Mouse (Mus musculus) MEL (cell line): Measurements from ENCODE around the gene Cds2. TPM values are rescaled to one million over a fixed set of nuclear protein-coding genes. Genes with fewer than 3 reads are reported as not detected.

ENCODE experiments used
- DNase-seq: peaks from one replicate; pipeline ENCODE4 v3.0.0; 2011; ENCODE audit warnings: low read depth, low spot score
- H3K27ac ChIP-seq: 2 replicates; pipeline ENCODE4 v1.5.1; 2012; ENCODE audit warnings: low read depth, mild to moderate bottlenecking, control low read depth, low read length, moderate library complexity; ENCODE audit not compliant: control insufficient read depth
- H3K27me3 ChIP-seq, 2 experiments: fragments of 150-350 bp in 1 of 2; sonication (generic) in 1 of 2; 2 replicates each; pipeline ENCODE4 v1.6.1; 2012; ENCODE audit warnings: low read length in 2 of 2, mild to moderate bottlenecking in 2 of 2, improper control_type of control experiment in 1 of 2, moderate library complexity in 1 of 2; ENCODE audit not compliant: insufficient read depth in 2 of 2, control insufficient read depth in 1 of 2
- H3K36me3 ChIP-seq, 2 experiments: 2 replicates each; pipeline ENCODE4 v1.6.1; 2012 to 2014; ENCODE audit warnings: low read length in 2 of 2, improper control_type of control experiment in 1 of 2, inconsistent platforms in 1 of 2, mild to moderate bottlenecking in 1 of 2; ENCODE audit not compliant: insufficient read depth in 2 of 2, control insufficient read depth in 1 of 2
- H3K4me1 ChIP-seq, 2 experiments: fragments of 150-350 bp in 1 of 2; sonication (generic) in 1 of 2; 2 replicates each; pipeline ENCODE4 v1.6.1; 2012; ENCODE audit warnings: low read length in 2 of 2, improper control_type of control experiment in 1 of 2, mild to moderate bottlenecking in 1 of 2; ENCODE audit not compliant: insufficient read depth in 2 of 2, control insufficient read depth in 1 of 2
- H3K4me3 ChIP-seq, 2 experiments: fragments of 150-350 bp in 1 of 2; sonication (generic) in 1 of 2; 2 replicates each; pipeline ENCODE4 v1.5.1; 2012; ENCODE audit warnings: low read depth in 2 of 2, low read length in 2 of 2, mild to moderate bottlenecking in 2 of 2, moderate library complexity in 2 of 2, control low read depth in 1 of 2, improper control_type of control experiment in 1 of 2; ENCODE audit not compliant: control insufficient read depth in 1 of 2, insufficient read depth in 1 of 2
- H3K79me2 ChIP-seq: 2 replicates; pipeline ENCODE4 v1.6.1; 2012; ENCODE audit warnings: mild to moderate bottlenecking, low read length, moderate library complexity; ENCODE audit not compliant: control insufficient read depth, poor library complexity, insufficient read depth
- H3K9ac ChIP-seq: 2 replicates; pipeline ENCODE4 v1.6.1; 2012; ENCODE audit warnings: low read depth, mild to moderate bottlenecking, control low read depth, low read length, moderate library complexity; ENCODE audit not compliant: control insufficient read depth, poor library complexity, severe bottlenecking
- H3K9me3 ChIP-seq: fragments of 150-350 bp; sonication (generic); replicated peaks from 2 replicates; pipeline ENCODE4 v1.6.1; 2012; ENCODE audit warnings: mild to moderate bottlenecking, low read length, improper control_type of control experiment, moderate library complexity; ENCODE audit not compliant: insufficient read depth
- BHLHE40 ChIP-seq: IDR thresholded peaks from 2 replicates; pipeline ENCODE4 v1.6.1; 2012; ENCODE audit warnings: low read depth, mild to moderate bottlenecking, inconsistent platforms, low read length, improper control_type of control experiment, borderline replicate concordance
- EP300 ChIP-seq, 2 experiments: IDR thresholded peaks; 2 replicates each; pipeline ENCODE4 v1.6.1; 2011; ENCODE audit warnings: improper control_type of control experiment in 2 of 2, low read length in 2 of 2, low read depth in 1 of 2, mild to moderate bottlenecking in 1 of 2
- GABPA ChIP-seq: IDR thresholded peaks from 2 replicates; pipeline ENCODE4 v1.6.1; 2012; ENCODE audit warnings: low read depth, mild to moderate bottlenecking, inconsistent platforms, low read length, improper control_type of control experiment, moderate library complexity
- JUND ChIP-seq: IDR thresholded peaks from 2 replicates; pipeline ENCODE4 v1.6.1; 2011; ENCODE audit warnings: low read depth, mild to moderate bottlenecking, improper control_type of control experiment, low read length
- MAFK ChIP-seq: IDR thresholded peaks from 2 replicates; pipeline ENCODE4 v1.6.1; 2011; ENCODE audit warnings: low read depth, mild to moderate bottlenecking, low read length, improper control_type of control experiment, borderline replicate concordance
- MAX ChIP-seq: IDR thresholded peaks from 2 replicates; pipeline ENCODE4 v1.6.1; 2011; ENCODE audit warnings: low read length, improper control_type of control experiment
- MEF2A ChIP-seq: IDR thresholded peaks from 2 replicates; pipeline ENCODE4 v1.6.1; 2014; ENCODE audit warnings: low read depth, mild to moderate bottlenecking, inconsistent platforms, low read length, improper control_type of control experiment; ENCODE audit not compliant: poor library complexity, insufficient replicate concordance, severe bottlenecking; ENCODE audit errors: extremely low read depth
- MXI1 ChIP-seq: IDR thresholded peaks from 2 replicates; pipeline ENCODE4 v1.6.1; 2011; ENCODE audit warnings: mild to moderate bottlenecking, low read depth, low read length, improper control_type of control experiment
- MYC ChIP-seq: IDR thresholded peaks from 2 replicates; pipeline ENCODE4 v1.6.1; 2011; ENCODE audit warnings: low read depth, mild to moderate bottlenecking, low read length, improper control_type of control experiment, moderate library complexity
- NRF1 ChIP-seq: IDR thresholded peaks from 2 replicates; pipeline ENCODE4 v1.6.1; 2014; ENCODE audit warnings: low read depth, mild to moderate bottlenecking, inconsistent platforms, low read length, improper control_type of control experiment, moderate library complexity; ENCODE audit not compliant: poor library complexity, insufficient read depth, severe bottlenecking
- POLR2AphosphoS2 ChIP-seq: IDR thresholded peaks from 2 replicates; pipeline ENCODE4 v1.6.1; 2011; ENCODE audit warnings: low read length, improper control_type of control experiment
- SIN3A ChIP-seq: IDR thresholded peaks from 2 replicates; pipeline ENCODE4 v1.6.1; 2012; ENCODE audit warnings: low read length, improper control_type of control experiment, inconsistent platforms
- SMC3 ChIP-seq: IDR thresholded peaks from 2 replicates; pipeline ENCODE4 v1.6.1; 2011; ENCODE audit warnings: low read depth, low read length, improper control_type of control experiment
- TBP ChIP-seq: IDR thresholded peaks from 2 replicates; pipeline ENCODE4 v1.8.0; 2011; ENCODE audit warnings: low read depth, low read length, improper control_type of control experiment
- TCF12 ChIP-seq: IDR thresholded peaks from 2 replicates; pipeline ENCODE4 v1.6.1; 2014; ENCODE audit warnings: low read depth, mild to moderate bottlenecking, inconsistent platforms, low read length, improper control_type of control experiment, moderate library complexity
- USF1 ChIP-seq: IDR thresholded peaks from 2 replicates; pipeline ENCODE4 v1.6.1; 2014; ENCODE audit warnings: low read depth, mild to moderate bottlenecking, inconsistent platforms, low read length, improper control_type of control experiment, moderate library complexity
- ZC3H11A ChIP-seq: IDR thresholded peaks from 2 replicates; pipeline ENCODE4 v1.6.1; 2012; ENCODE audit warnings: low read depth, mild to moderate bottlenecking, inconsistent platforms, low read length, improper control_type of control experiment
- ZMIZ1 ChIP-seq: IDR thresholded peaks from 2 replicates; pipeline ENCODE4 v1.6.1; 2012; ENCODE audit warnings: low read depth, mild to moderate bottlenecking, inconsistent platforms, low read length, improper control_type of control experiment, moderate library complexity
- polyA plus RNA-seq, 2 experiments: library from polyadenylated mRNA; stranded (reverse) in 1 of 2; unstranded in 1 of 2; fragments of >175 nt in 1 of 2; fragments of >200 nt in 1 of 2; gene quantifications; 2 replicates each; pipeline versions ENCODE4 v1.2.1 to v1.2.4; 2012; ENCODE audit warnings: low replicate concordance in 2 of 2, low read depth in 1 of 2; ENCODE audit not compliant: insufficient read length in 2 of 2, insufficient read depth in 1 of 2, missing spikeins in 1 of 2
- total RNA-seq: library from RNA; depleted of rRNA; stranded (reverse); fragments of 300-350 nt; gene quantifications from 2 replicates; pipeline ENCODE4 v1.2.3, GENCODE M21; 2012

Gene Cds2
- total and polyA plus RNA-seq, 3 experiments: 8.8 to 28.5 TPM; not detected in 1

- Histone ChIP-seq H3K27me3 (no peaks in the 10 kb centered on the region), H3K4me3 (no peak overlapping the region), H3K36me3 (peaks cover 0 to 19% of the 10 kb centered on the region in 2 experiments; a peak in 2 of 4 replicates), H3K27ac (no peak overlapping the region), H3K4me1 (peaks cover 3 to 15% of the 10 kb centered on the region in 2 experiments; a peak in 3 of 4 replicates), H3K9me3 (no peaks in the 10 kb centered on the region), H3K9ac (no peak overlapping the region), H3K79me2 (peaks cover 27% of the 10 kb centered on the region)
- no peak for TF ChIP-seq POLR2AphosphoS2
- peak in 1 of 2 experiments; percentile 56; a peak in 2 of 4 replicates for TF ChIP-seq EP300 (IDR thresholded peaks at IDR 0.05; ENCODE audit: low read depth in 1 of 2, low read length in 2 of 2)
- no peak for TF ChIP-seq TCF12
- no peak for TF ChIP-seq MEF2A
- TF ChIP-seq MAX: peak; percentile 51
- 0 out of 2 replicates have a peak, but pooled peaks have one; percentile 7 for TF ChIP-seq SMC3
- TF ChIP-seq TBP: peak; percentile 53; the same call in 1 of the 2 replicates
- TF ChIP-seq GABPA: no peak
- TF ChIP-seq MYC: peak; percentile 50; the same call in 1 of the 2 replicates
- no peak for TF ChIP-seq NRF1
- TF ChIP-seq USF1: no peak
- TF ChIP-seq MXI1: peak; percentile 84
- no peak for TF ChIP-seq JUND
- no peak for TF ChIP-seq ZMIZ1
- peak; percentile 71; the same call in 1 of the 2 replicates for TF ChIP-seq SIN3A
- DNase-seq: peak; percentile 79
These were observed 3.1 kb downstream of the Cds2 start for GRCm38 (mm10) chr2:132266086-132266485.

GRCm38 (mm10) chr2:132269217-132269616 is 6.3 kb downstream of the Cds2 start:
- peaks cover 0 to 14% of the 10 kb centered on the region in 2 experiments; a peak in 2 of 4 replicates for H3K36me3 ChIP-seq
- no peak overlapping the region for H3K4me3 ChIP-seq
- TF ChIP-seq SIN3A (no peak), TBP (no peak), MAFK (no peak), EP300 (IDR thresholded peaks at IDR 0.05; ENCODE audit: low read depth in 1 of 2, low read length in 2 of 2) (no peak), MYC (no peak), ZC3H11A (no peak), USF1 (no peak), POLR2AphosphoS2 (no peak), JUND (no peak), BHLHE40 (no peak)
- peaks cover 3 to 15% of the 10 kb centered on the region in 2 experiments; a peak in 3 of 4 replicates for H3K4me1 ChIP-seq
- H3K27ac ChIP-seq: no peak overlapping the region
- H3K9me3 ChIP-seq: no peaks in the 10 kb centered on the region
- H3K27me3 ChIP-seq: no peaks in the 10 kb centered on the region
- DNase-seq: peak; percentile 63
- no peak overlapping the region for H3K9ac ChIP-seq
- H3K79me2 ChIP-seq: peaks cover 32% of the 10 kb centered on the region
